24 mouse cellular contexts compared by ENCODE assay signal in the genomic region with DNA sequence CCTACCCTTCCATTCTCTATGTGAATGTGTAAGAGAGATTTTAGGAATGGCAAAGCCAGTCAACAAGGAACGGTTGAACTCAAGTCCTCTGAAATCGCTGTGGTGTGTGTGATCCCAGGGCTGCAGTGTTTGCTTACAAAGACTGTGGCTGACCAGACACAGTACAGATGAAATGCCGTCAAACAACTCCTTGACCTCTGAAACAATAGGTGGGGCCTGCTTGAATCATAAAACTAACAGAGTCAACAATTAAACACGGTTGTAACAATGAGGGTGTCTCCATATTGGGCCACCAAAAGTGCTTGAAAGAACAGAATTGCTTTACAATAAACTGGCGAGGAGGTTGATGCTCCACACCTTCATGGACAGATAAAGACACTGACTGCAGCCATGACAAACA.
"Had no signal": no experiment of that assay in that cellular context is flagged by ENCODE, and none has a peak within 500 bp of the region (broad histone marks: within the 10 kb centered on the region; RNA-seq: fewer than 3 reads in every experiment).

No protein-coding gene starts in this region.

- H3K36me3 ChIP-seq: heart, embryonic 13.5 days; heart, embryonic 15.5 days; hindbrain, embryonic 13.5 days; hindbrain, embryonic 15.5 days; limb, embryonic 10.5 days; limb, embryonic 12.5 days had no signal

- H3K9me3 ChIP-seq: heart, embryonic 13.5 days; heart, embryonic 15.5 days; hindbrain, embryonic 13.5 days; hindbrain, embryonic 15.5 days; limb, embryonic 10.5 days; limb, embryonic 12.5 days had no signal

- ATAC-seq: forebrain, postnatal 0 days; hindbrain, postnatal 0 days had no signal

- H3K4me1 ChIP-seq: heart, embryonic 15.5 days; hindbrain, embryonic 13.5 days; hindbrain, embryonic 15.5 days had no signal

- DNase-seq: forebrain, postnatal 0 days; gastrocnemius, postnatal 14 days; gastrocnemius, postnatal 36 days; heart, adult 11 months; heart, adult 2 months; heart, postnatal 14 days; heart, postnatal 36 days; kidney, adult 18-20 months; kidney, adult 8-10 months; kidney, postnatal 14 days; kidney, postnatal 36 days; liver had no signal

- H3K27ac ChIP-seq: heart, adult 2 months; heart, embryonic 13.5 days; heart, embryonic 15.5 days; hindbrain, embryonic 13.5 days; hindbrain, embryonic 15.5 days; hindbrain, postnatal 0 days; kidney, postnatal 0 days; layer of hippocampus, adult 2 months; left cerebral cortex, adult 2 months; limb, embryonic 12.5 days had no signal

- H3K4me3 ChIP-seq: heart, adult 2 months; heart, embryonic 13.5 days; heart, embryonic 15.5 days; hindbrain, embryonic 13.5 days; hindbrain, embryonic 15.5 days; layer of hippocampus, adult 2 months; left cerebral cortex, adult 2 months; limb, embryonic 10.5 days; limb, embryonic 12.5 days had no signal

- H3K27me3 ChIP-seq: heart, embryonic 13.5 days; heart, embryonic 15.5 days; hindbrain, embryonic 13.5 days; hindbrain, embryonic 15.5 days; limb, embryonic 12.5 days had no signal

- H3K4me2 ChIP-seq: heart, embryonic 11.5 days; heart, embryonic 13.5 days; heart, embryonic 15.5 days; hindbrain, embryonic 13.5 days; hindbrain, embryonic 15.5 days; limb, embryonic 12.5 days; liver, embryonic 11.5 days had no signal

- H3K9ac ChIP-seq: forebrain, postnatal 0 days; heart, embryonic 13.5 days; heart, embryonic 15.5 days; hindbrain, embryonic 13.5 days; hindbrain, embryonic 15.5 days; limb, embryonic 12.5 days had no signal
